Mouse (Mus musculus) intestine, embryonic 16.5 days (tissue): Measurements from ENCODE around the gene Ier3. TPM values are rescaled to one million over a fixed set of nuclear protein-coding genes. Genes with fewer than 3 reads are reported as not detected.
A peak's percentile ranks its signal among the peaks of the same experiment; 100 is the strongest.

ENCODE experiments used
- ATAC-seq: fragments of 200-750 bp; cut with Nextera tagmentation; 2 replicates; pipeline ENCODE4 v1.8.0; 2017; ENCODE audit warnings: moderate TSS enrichment, moderate library complexity
- H3K27ac ChIP-seq: fragments of 300-500 bp; sonication (generic); 2 replicates; pipeline ENCODE4 v1.5.1; 2014; ENCODE audit warnings: mild to moderate bottlenecking, low read length
- H3K27me3 ChIP-seq: fragments of 300-500 bp; sonication (generic); replicated peaks from 2 replicates; pipeline ENCODE4 v1.6.1; 2014; ENCODE audit warnings: low read length, control low read depth, mixed read lengths; ENCODE audit not compliant: control insufficient read depth, insufficient read depth
- H3K36me3 ChIP-seq: fragments of 300-500 bp; sonication (generic); 2 replicates; pipeline ENCODE4 v1.6.1; 2014; ENCODE audit warnings: low read length, control low read depth; ENCODE audit not compliant: control insufficient read depth, insufficient read depth
- H3K4me1 ChIP-seq: fragments of 300-500 bp; sonication (generic); 2 replicates; pipeline ENCODE4 v1.6.1; 2014; ENCODE audit warnings: low read length, control low read depth, mixed read lengths; ENCODE audit not compliant: control insufficient read depth, insufficient read depth
- H3K4me2 ChIP-seq: fragments of 300-500 bp; sonication (generic); 2 replicates; pipeline ENCODE4 v1.6.1; 2014; ENCODE audit warnings: low read depth, low read length, control low read depth
- H3K4me3 ChIP-seq: fragments of 300-500 bp; sonication (generic); 2 replicates; pipeline ENCODE4 v1.5.1; 2014; ENCODE audit warnings: mild to moderate bottlenecking, low read length
- H3K9ac ChIP-seq: fragments of 300-500 bp; sonication (generic); 2 replicates; pipeline ENCODE4 v1.6.1; 2014; ENCODE audit warnings: low read depth, low read length
- H3K9me3 ChIP-seq: fragments of 300-500 bp; sonication (generic); 2 replicates; pipeline ENCODE4 v1.6.1; 2016; ENCODE audit warnings: low read length, control low read depth; ENCODE audit not compliant: control insufficient read depth
- WGBS: fragments of 180-500 bp; shearing (Covaris S2); extraction: QIAGEN DNeasy Blood & Tissue Kit; methylation state at CpG from one replicate; pipeline ENCODE4 v1.1.7; 2014; 5-methylcytosine and 5-hydroxymethylcytosine counted together
- polyA plus RNA-seq: library from polyadenylated mRNA; unstranded; fragments of >200 nt; fragmentation: Nextera tagmentation; extraction: Ambion mirVana; gene quantifications from 2 replicates; pipeline ENCODE4 v1.2.1, GENCODE M21; 2015

The Ier3 gene
- polyA plus RNA-seq, 1 experiment from 2014 or later = 16.0 TPM

DNA sequence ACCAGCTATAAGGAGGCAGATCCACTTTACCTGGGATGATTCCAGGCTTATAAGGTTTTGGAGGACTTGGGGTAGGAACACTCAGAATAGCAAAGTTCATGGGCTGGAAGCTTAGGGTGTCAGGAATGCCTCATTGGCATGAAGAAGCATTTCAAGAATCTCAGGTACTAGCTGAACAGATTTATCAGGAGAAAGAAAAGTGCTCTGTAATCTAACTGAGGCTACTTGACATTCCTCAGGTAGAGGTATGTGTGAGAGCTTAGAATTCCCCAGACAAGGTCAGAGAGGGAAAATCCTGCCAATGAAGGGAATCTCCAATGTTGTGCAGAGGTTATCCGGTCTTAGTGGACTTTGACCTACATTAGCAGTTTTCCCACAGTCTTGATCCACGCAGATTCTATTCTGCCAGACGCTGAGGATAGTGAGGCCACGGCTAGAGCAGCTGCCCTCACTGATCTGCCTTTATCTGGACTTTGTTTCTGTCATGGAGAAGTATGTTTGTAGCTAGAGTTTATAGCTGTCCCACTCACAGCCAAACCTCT, 17.6 kb upstream of the Ier3 start:
- H3K36me3 ChIP-seq = no peaks in the 10 kb centered on the region
- WGBS = 40% methylated on average over 4 of the region's 4 CpGs
- H3K4me3 ChIP-seq = no peak overlapping the region
- peak; percentile 48 for ATAC-seq
- no peak overlapping the region for H3K27ac ChIP-seq
- no peak overlapping the region for H3K4me2 ChIP-seq
- H3K9me3 ChIP-seq = no peaks in the 10 kb centered on the region
- H3K4me1 ChIP-seq = peaks cover 7% of the 10 kb centered on the region; the same call in 1 of the 2 replicates
- no peaks in the 10 kb centered on the region for H3K27me3 ChIP-seq
- no peak overlapping the region for H3K9ac ChIP-seq

DNA sequence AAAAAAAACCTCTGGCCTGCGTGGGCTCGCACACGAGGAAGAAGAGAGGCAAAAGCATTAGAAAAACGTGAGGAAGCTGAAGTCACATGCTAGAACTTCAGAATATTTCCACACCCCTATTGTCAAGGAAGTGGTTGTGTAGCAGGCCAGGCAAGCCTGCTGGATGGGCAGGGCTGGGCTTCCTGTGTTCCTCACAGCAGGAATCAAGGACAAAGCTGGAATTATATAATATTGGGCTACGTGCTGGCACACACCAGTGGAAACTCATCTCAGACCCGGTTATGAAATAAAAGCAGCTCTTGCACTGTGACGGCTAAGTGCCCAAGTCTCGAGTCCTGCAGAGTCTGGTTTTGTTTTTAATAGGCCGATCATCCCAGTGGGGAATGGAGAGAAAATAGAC, 13.4 kb upstream of the Ier3 start:
- Histone ChIP-seq H3K27ac (no peak overlapping the region), H3K27me3 (no peaks in the 10 kb centered on the region), H3K9ac (no peak overlapping the region), H3K36me3 (no peaks in the 10 kb centered on the region), H3K9me3 (no peaks in the 10 kb centered on the region), H3K4me2 (no peak overlapping the region), H3K4me1 (peaks cover 14% of the 10 kb centered on the region), H3K4me3 (no peak overlapping the region)
- 56% methylated on average over 9 of the region's 9 CpGs for WGBS
- no peak for ATAC-seq

GRCm38 (mm10) chr17:35809395-35809794, 12.1 kb upstream of the Ier3 start:
- Histone ChIP-seq H3K27ac (no peak overlapping the region), H3K4me1 (peaks cover 21% of the 10 kb centered on the region), H3K9ac (no peak overlapping the region), H3K4me2 (no peak overlapping the region), H3K36me3 (no peaks in the 10 kb centered on the region), H3K9me3 (no peaks in the 10 kb centered on the region), H3K4me3 (no peak overlapping the region), H3K27me3 (no peaks in the 10 kb centered on the region)
- ATAC-seq = no peak
- WGBS = 86% methylated on average over 11 of the region's 11 CpGs

DNA sequence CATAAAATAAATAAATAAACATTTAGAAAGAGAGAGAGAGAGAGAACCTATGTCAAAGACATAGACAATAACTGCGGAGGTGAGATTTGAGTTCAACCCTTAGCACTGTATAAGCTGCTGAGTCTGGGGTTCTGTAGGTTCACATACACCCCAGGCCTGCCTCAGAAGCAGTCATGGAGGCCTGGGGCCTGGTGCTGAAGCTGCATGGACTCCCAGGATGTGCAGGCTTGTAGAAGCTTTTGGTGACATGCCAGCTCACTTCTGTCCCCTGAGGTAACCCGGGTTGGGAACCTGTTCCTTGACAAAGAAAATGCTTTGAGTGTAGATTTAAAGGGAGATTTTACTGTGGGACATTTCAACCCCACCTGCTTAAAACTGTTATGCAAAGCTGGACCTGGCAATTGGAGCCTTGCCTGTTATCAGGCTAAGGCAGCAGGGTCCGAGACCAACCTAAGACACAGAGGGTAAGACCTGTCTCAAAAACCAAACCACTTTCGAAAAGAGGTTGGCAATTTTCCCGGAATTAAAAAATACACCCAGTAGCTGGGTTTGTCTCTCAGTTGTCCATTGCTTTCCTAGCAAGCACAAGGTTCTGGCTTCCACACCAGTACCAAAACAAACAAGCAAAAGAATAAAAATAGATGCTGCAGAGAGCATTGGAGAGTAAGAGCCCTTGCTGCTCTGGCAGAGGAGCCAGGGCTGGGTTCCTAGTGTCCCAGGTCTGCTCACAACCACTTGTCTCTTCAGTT, 10.4 kb upstream of the Ier3 start:
- Histone ChIP-seq H3K36me3 (no peaks in the 10 kb centered on the region), H3K4me2 (no peak overlapping the region), H3K9me3 (no peaks in the 10 kb centered on the region), H3K9ac (no peak overlapping the region), H3K27me3 (no peaks in the 10 kb centered on the region), H3K4me1 (peaks cover 28% of the 10 kb centered on the region), H3K4me3 (no peak overlapping the region), H3K27ac (no peak overlapping the region)
- no peak for ATAC-seq
- WGBS = 80% methylated on average over 5 of the region's 5 CpGs

DNA sequence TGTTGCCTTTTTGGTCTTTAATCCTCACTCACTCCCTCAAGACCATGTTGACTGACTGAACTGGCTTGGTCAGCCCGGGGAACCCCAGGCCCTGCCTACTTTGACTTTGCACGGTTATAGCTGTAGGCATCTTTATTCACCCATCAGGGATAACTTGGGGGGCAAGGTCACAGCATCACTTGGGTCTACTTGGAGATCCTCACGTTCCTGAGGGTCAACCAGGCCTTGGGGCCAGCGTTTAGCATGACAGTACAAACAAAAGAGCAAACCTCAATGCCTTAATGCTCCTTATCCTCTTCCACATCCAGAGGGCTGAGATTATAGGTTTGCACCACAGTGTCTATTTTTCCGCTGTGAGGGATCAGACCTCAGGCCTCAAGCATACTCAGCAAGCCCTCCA, 9.2 kb upstream of the Ier3 start:
- no peak for ATAC-seq
- H3K9me3 ChIP-seq = no peaks in the 10 kb centered on the region
- H3K4me2 ChIP-seq = no peak overlapping the region
- peak overlapping the region; percentile 74 for H3K27ac ChIP-seq
- H3K36me3 ChIP-seq = no peaks in the 10 kb centered on the region
- H3K4me1 ChIP-seq = peaks cover 38% of the 10 kb centered on the region
- no peak overlapping the region for H3K4me3 ChIP-seq
- no peak overlapping the region for H3K9ac ChIP-seq
- H3K27me3 ChIP-seq = no peaks in the 10 kb centered on the region
- 82% methylated on average over 5 of the region's 5 CpGs for WGBS

- peak; percentile 10; the same call in 1 of the 2 replicates for ATAC-seq
- WGBS = 59% methylated on average over 6 of the region's 6 CpGs
These were observed 8.7 kb upstream of the Ier3 start for GRCm38 (mm10) chr17:35812736-35813135.

DNA sequence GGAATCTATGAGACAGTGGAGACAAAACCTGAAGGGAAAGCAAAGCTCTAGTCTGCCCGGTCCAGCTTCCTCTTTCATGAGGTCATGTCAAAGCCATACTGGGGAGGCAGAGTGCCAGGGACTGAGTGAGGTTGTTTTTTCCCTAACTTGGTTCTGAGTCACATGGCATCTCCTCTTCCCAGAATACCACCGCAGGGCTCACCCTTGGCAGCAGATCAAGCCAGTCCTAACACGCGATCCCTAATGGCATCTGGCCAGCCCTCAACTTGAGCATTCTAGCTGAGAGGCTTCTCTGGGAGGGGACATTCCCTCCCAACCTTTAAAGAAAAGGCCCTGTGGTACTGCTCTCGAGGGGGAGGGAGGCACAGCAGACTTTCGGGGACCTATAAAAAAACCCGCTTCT, 8.2 kb upstream of the Ier3 start:
- H3K4me1 ChIP-seq = peaks cover 41% of the 10 kb centered on the region
- peak overlapping the region; percentile 74 for H3K27ac ChIP-seq
- no peaks in the 10 kb centered on the region for H3K27me3 ChIP-seq
- H3K4me2 ChIP-seq = 0 out of 2 replicates have a peak overlapping the region, but pooled peaks have one; percentile 5
- H3K9ac ChIP-seq = peak overlapping the region; percentile 8; the same call in 1 of the 2 replicates
- no peaks in the 10 kb centered on the region for H3K36me3 ChIP-seq
- WGBS = 45% methylated on average over 7 of the region's 7 CpGs
- no peaks in the 10 kb centered on the region for H3K9me3 ChIP-seq
- peak; percentile 66 for ATAC-seq
- H3K4me3 ChIP-seq = no peak overlapping the region

More at GRCm38 (mm10) chr17:35812736-35813135, 8.7 kb upstream of the Ier3 start:
- Histone ChIP-seq H3K27ac (peak overlapping the region; percentile 74), H3K9ac (no peak overlapping the region), H3K9me3 (no peaks in the 10 kb centered on the region), H3K27me3 (no peaks in the 10 kb centered on the region), H3K4me3 (no peak overlapping the region), H3K4me2 (0 out of 2 replicates have a peak overlapping the region, but pooled peaks have one; percentile 5), H3K4me1 (peaks cover 41% of the 10 kb centered on the region), H3K36me3 (no peaks in the 10 kb centered on the region)

DNA sequence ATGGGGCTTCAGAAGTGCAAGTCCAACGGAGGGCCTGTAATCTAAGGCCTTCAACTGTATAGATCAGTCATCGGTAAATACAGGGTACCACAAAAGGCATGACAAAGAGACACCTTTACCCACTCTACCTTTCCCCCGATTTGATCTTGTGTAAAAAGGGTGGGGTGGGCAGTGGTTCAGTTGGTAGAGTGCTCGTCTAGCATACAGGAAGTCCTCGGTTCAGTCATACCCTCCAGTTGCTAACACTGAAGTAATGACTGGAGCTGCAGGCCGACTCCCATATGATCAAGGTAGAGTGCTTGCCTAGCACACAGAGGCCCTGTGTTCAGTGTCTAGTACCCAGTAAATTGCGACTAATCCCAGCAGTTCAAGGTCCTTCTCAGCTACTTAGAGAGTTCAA, 7.8 kb upstream of the Ier3 start:
- no peak overlapping the region for H3K4me3 ChIP-seq
- peak overlapping the region; percentile 74 for H3K27ac ChIP-seq
- 63% methylated on average over 7 of the region's 7 CpGs for WGBS
- H3K4me1 ChIP-seq = peaks cover 41% of the 10 kb centered on the region
- peak overlapping the region; percentile 8; the same call in 1 of the 2 replicates for H3K9ac ChIP-seq
- no peaks in the 10 kb centered on the region for H3K9me3 ChIP-seq
- ATAC-seq = peak; percentile 39
- H3K4me2 ChIP-seq = no peak overlapping the region
- H3K27me3 ChIP-seq = no peaks in the 10 kb centered on the region
- no peaks in the 10 kb centered on the region for H3K36me3 ChIP-seq

GRCm38 (mm10) chr17:35814678-35815077, 6.8 kb upstream of the Ier3 start:
- H3K27me3 ChIP-seq = no peaks in the 10 kb centered on the region
- H3K9me3 ChIP-seq = no peaks in the 10 kb centered on the region
- no peak overlapping the region for H3K4me2 ChIP-seq
- H3K9ac ChIP-seq = peak overlapping the region; percentile 4; the same call in 1 of the 2 replicates
- H3K36me3 ChIP-seq = no peaks in the 10 kb centered on the region
- peaks cover 41% of the 10 kb centered on the region for H3K4me1 ChIP-seq
- H3K27ac ChIP-seq = peak overlapping the region; percentile 75
- WGBS = 26% methylated on average over 6 of the region's 6 CpGs
- H3K4me3 ChIP-seq = no peak overlapping the region
- peak; percentile 34 for ATAC-seq
